Mouse (Mus musculus): Measurements from ENCODE around the gene Itpkc.

- TF ChIP-seq CTCF (conservative IDR thresholded peaks at IDR 0.05; ENCODE audit: low read length) = no peak
- TF ChIP-seq NANOG (IDR thresholded peaks at IDR 0.05; ENCODE audit: borderline replicate concordance, low read length) = no peak
- no peak for TF ChIP-seq POU5F1 (IDR thresholded peaks at IDR 0.05; ENCODE audit: borderline replicate concordance, low read length)
Measured at GRCm38 (mm10) chr7:27197136-27197535, 31.3 kb downstream of the Itpkc start.

All from E14TG2a.4 (cell line).